Mouse (Mus musculus) thymus, postnatal 0 days (tissue): ENCODE measurements around the gene Naaa. TPM values are rescaled to one million over a fixed set of nuclear protein-coding genes. Genes with fewer than 3 reads are reported as not detected.

Experiments used
- DNase-seq: peaks from one replicate; pipeline ENCODE4 v3.0.0-alpha.2; 2015; ENCODE audit warnings: low spot score
- polyA plus RNA-seq: library from polyadenylated mRNA; unstranded; fragments of >200 nt; fragmentation: Nextera tagmentation; extraction: Ambion mirVana; gene quantifications from 2 replicates; pipeline ENCODE4 v1.2.1, GENCODE M21; 2015

Naaa gene
- polyA plus RNA-seq, 1 experiment from 2014 or later: 13.4 TPM

GRCm38 (mm10) chr5:92263761-92264359, 14.1 kb downstream of the Naaa start:
- DNase-seq: no peak

- DNase-seq: no peak
Observed at GRCm38 (mm10) chr5:92262646-92263045, 15.3 kb downstream of the Naaa start.

- no peak for DNase-seq
Observed at GRCm38 (mm10) chr5:92256218-92256617, 21.8 kb downstream of the Naaa start, which contains the start of gene Ppef2. Ppef2 (minus strand) TSS chr5:92256278.

GRCm38 (mm10) chr5:92254476-92254875, 23.5 kb downstream of the Naaa start:
- no peak for DNase-seq

- DNase-seq: no peak
Observed at GRCm38 (mm10) chr5:92252797-92253343, 25.1 kb downstream of the Naaa start.

- DNase-seq: no peak
Observed at GRCm38 (mm10) chr5:92252031-92252430, 25.9 kb downstream of the Naaa start.

GRCm38 (mm10) chr5:92248614-92249013, 29.4 kb downstream of the Naaa start:
- no peak for DNase-seq

- DNase-seq: peak; percentile 76
Observed at GRCm38 (mm10) chr5:92245483-92245882, 32.5 kb downstream of the Naaa start.

GRCm38 (mm10) chr5:92244900-92245299, 33.1 kb downstream of the Naaa start:
- no peak for DNase-seq

GRCm38 (mm10) chr5:92240769-92241168, 37.2 kb downstream of the Naaa start:
- DNase-seq: no peak

- peak; percentile 57 for DNase-seq
Observed at GRCm38 (mm10) chr5:92239333-92240232, 38.4 kb downstream of the Naaa start.

- DNase-seq: peak; percentile 59
Observed at GRCm38 (mm10) chr5:92234939-92235557, 42.9 kb downstream of the Naaa start.

- no peak for DNase-seq
Observed at GRCm38 (mm10) chr5:92233366-92233765, 44.6 kb downstream of the Naaa start.

- no peak for DNase-seq
Observed at GRCm38 (mm10) chr5:92231836-92232235, 46.1 kb downstream of the Naaa start.

- DNase-seq: peak; percentile 25
Observed at GRCm38 (mm10) chr5:92230306-92230705, 47.7 kb downstream of the Naaa start.

- DNase-seq: no peak
Observed at GRCm38 (mm10) chr5:92229514-92229913, 48.5 kb downstream of the Naaa start.

- peak; percentile 15 for DNase-seq
Observed at GRCm38 (mm10) chr5:92228776-92229175, 49.2 kb downstream of the Naaa start.

GRCm38 (mm10) chr5:92227782-92228181, 50.2 kb downstream of the Naaa start:
- no peak for DNase-seq

- no peak for DNase-seq
Observed at GRCm38 (mm10) chr5:92220287-92220902, 57.6 kb downstream of the Naaa start.

- no peak for DNase-seq
Observed at GRCm38 (mm10) chr5:92219826-92220225, 58.1 kb downstream of the Naaa start.
